12 mouse cellular contexts compared by ENCODE assay signal in genomic region chr17:81062349-81062871, GRCm38 (mm10). TPM values are rescaled to one million over a fixed set of nuclear protein-coding genes. Genes with fewer than 3 reads are reported as not detected.
DNase-seq lines count a peak whose midpoint lies in the region; ATAC-seq and TF ChIP-seq lines count a peak whose summit lies in the region.
"Had no signal": no experiment of that assay in that cellular context is flagged by ENCODE, and none has a peak within 500 bp of the region (broad histone marks: within the 10 kb centered on the region; RNA-seq: fewer than 3 reads in every experiment).

No protein-coding gene starts in this region.

- H3K36me3 ChIP-seq in heart, embryonic 10.5 days = peaks cover 26% of the 10 kb centered on the region
- peaks cover 3% of the 10 kb centered on the region; the same call in 1 of the 2 replicates for H3K36me3 ChIP-seq in liver, embryonic 11.5 days (ENCODE audit: control insufficient read depth, insufficient read depth, low read length)
- H3K36me3 ChIP-seq: hindbrain, embryonic 12.5 days had no signal

- peak overlapping the region; percentile 52; the same call in 1 of the 2 replicates for H3K27ac ChIP-seq in heart, embryonic 10.5 days
- H3K27ac ChIP-seq in liver, embryonic 11.5 days (ENCODE audit: low read depth, low read length) = peak overlapping the region; percentile 58
- no peak overlapping the region for H3K27ac ChIP-seq in layer of hippocampus, adult 2 months
- H3K27ac ChIP-seq: hindbrain, embryonic 12.5 days; limb, embryonic 10.5 days had no signal

- H3K4me3 ChIP-seq in heart, embryonic 10.5 days = no peak overlapping the region
- H3K4me3 ChIP-seq in liver, embryonic 11.5 days (ENCODE audit: low read depth, low read length) = no peak overlapping the region
- H3K4me3 ChIP-seq in layer of hippocampus, adult 2 months = no peak overlapping the region
- H3K4me3 ChIP-seq: hindbrain, embryonic 12.5 days; limb, embryonic 10.5 days had no signal

- peak overlapping the region; percentile 34 for H3K4me2 ChIP-seq in liver, embryonic 11.5 days
- H3K4me2 ChIP-seq: hindbrain, embryonic 12.5 days had no signal

- no peaks in the 10 kb centered on the region for H3K27me3 ChIP-seq in heart, embryonic 10.5 days (ENCODE audit: insufficient read depth, poor library complexity, severe bottlenecking)
- H3K27me3 ChIP-seq in liver, embryonic 11.5 days (replicated peaks; ENCODE audit: control insufficient read depth, insufficient read depth, low read length) = no peaks in the 10 kb centered on the region
- H3K27me3 ChIP-seq: hindbrain, embryonic 12.5 days had no signal

- DNase-seq in heart, embryonic 10.5 days (ENCODE audit: low spot score) = no peak
- DNase-seq in heart, postnatal 4 days = no peak
- peak; percentile 77 for DNase-seq in ovary, adult 18-20 months (ENCODE audit: low spot score)
- no peak for DNase-seq in ovary, postnatal 14 days (ENCODE audit: low spot score)
- no peak for DNase-seq in liver, embryonic 11.5 days (ENCODE audit: low spot score)
- peak; percentile 72 for DNase-seq in yolk sac, embryonic 10.5 days (ENCODE audit: low spot score)
- no peak for DNase-seq in layer of hippocampus, adult 2 months (ENCODE audit: low spot score in 2 of 2)
- no peak for DNase-seq in left cerebral cortex, adult 11 months (ENCODE audit: low spot score)
- DNase-seq: cerebellum, adult 18-20 months; midbrain, embryonic 14.5 days had no signal

- H3K9me3 ChIP-seq in heart, embryonic 10.5 days = peaks cover 4% of the 10 kb centered on the region; the same call in 1 of the 2 replicates
- no peaks in the 10 kb centered on the region for H3K9me3 ChIP-seq in liver, embryonic 11.5 days (ENCODE audit: control insufficient read depth, low read length)
- H3K9me3 ChIP-seq: hindbrain, embryonic 12.5 days; limb, embryonic 10.5 days had no signal

- TF ChIP-seq CTCF in layer of hippocampus, adult 2 months (conservative IDR thresholded peaks at IDR 0.05) = no peak

- H3K4me1 ChIP-seq in heart, embryonic 10.5 days = peaks cover 22% of the 10 kb centered on the region; the same call in 1 of the 2 replicates
- peaks cover 20% of the 10 kb centered on the region for H3K4me1 ChIP-seq in liver, embryonic 11.5 days (replicated peaks; ENCODE audit: control insufficient read depth, insufficient read depth, low read length)

- 29% methylated on average over 6 of the region's 6 CpGs for WGBS in heart, embryonic 10.5 days
- WGBS in liver, embryonic 11.5 days = 29% methylated on average over 6 of the region's 6 CpGs

- H3K9ac ChIP-seq in liver, embryonic 11.5 days (ENCODE audit: low read depth, low read length) = no peak overlapping the region
- H3K9ac ChIP-seq: hindbrain, embryonic 12.5 days had no signal

- ATAC-seq in liver, embryonic 11.5 days (replicated peaks; ENCODE audit: low FRiP score) = peak; percentile 73

RNA-seq across cellular contexts. Expression of gene Thumpd2, which starts 2.5 kb away (rescaled TPM):
- 10.1 and 12.5 TPM in 2 replicates for polyA plus RNA-seq in heart, embryonic 10.5 days (2016; fragmentation: Nextera tagmentation; extraction: Ambion mirVana)
- 1 to 10 TPM; 5.1 to 6.1 TPM for total RNA-seq in heart, postnatal 4 days (2021)
- polyA plus RNA-seq in liver, embryonic 11.5 days (2014; fragmentation: Nextera tagmentation; extraction: Ambion mirVana) = 15.8 and 16.8 TPM in 2 replicates
- total RNA-seq in layer of hippocampus, adult 2 months (2021) = 1 to 10 TPM; 8.4 to 8.6 TPM

Comparison
In these comparisons a context has a peak if more than half of its experiments do, and no peak if none do; other contexts are left out.
1. DNase-seq: peak in ovary, adult 18-20 months (single experiment) and yolk sac, embryonic 10.5 days (single experiment); none in heart, embryonic 10.5 days (single experiment), heart, postnatal 4 days (single experiment), ovary, postnatal 14 days (single experiment), liver, embryonic 11.5 days (single experiment), layer of hippocampus, adult 2 months (0 of 2) and left cerebral cortex, adult 11 months (single experiment).